In genomic region chr9:75600166-75600934, GRCm38 (mm10) we compare ENCODE assay signal across 9 mouse cellular contexts. TPM values are rescaled to one million over a fixed set of nuclear protein-coding genes. Genes with fewer than 3 reads are reported as not detected.
DNase-seq lines count a peak whose midpoint lies in the region; ATAC-seq and TF ChIP-seq lines count a peak whose summit lies in the region.
"Had no signal": no experiment of that assay in that cellular context is flagged by ENCODE, and none has a peak within 500 bp of the region (broad histone marks: within the 10 kb centered on the region; RNA-seq: fewer than 3 reads in every experiment).

No protein-coding gene starts in this region.

- H3K9ac ChIP-seq in limb, embryonic 14.5 days (ENCODE audit: low read depth, low read length, severe bottlenecking), result no peak overlapping the region

- no peaks in the 10 kb centered on the region for H3K9me3 ChIP-seq in limb, embryonic 14.5 days (ENCODE audit: control insufficient read depth, low read length)
- H3K9me3 ChIP-seq in limb, embryonic 10.5 days (replicated peaks), result no peaks in the 10 kb centered on the region

- no peak overlapping the region for H3K4me2 ChIP-seq in limb, embryonic 14.5 days (replicated peaks; ENCODE audit: low read depth, low read length, severe bottlenecking)

- TF ChIP-seq POLR2A in limb, embryonic 14.5 days (IDR thresholded peaks at IDR 0.05; ENCODE audit: borderline replicate concordance, extremely low read depth, insufficient read depth, insufficient read length), result no peak
- no peak for TF ChIP-seq POLR2A in cortical plate, adult 2 months (IDR thresholded peaks at IDR 0.05; ENCODE audit: extremely low read depth, insufficient read depth, low read length)

- TF ChIP-seq CTCF in cortical plate, adult 2 months (IDR thresholded peaks at IDR 0.05; ENCODE audit: extremely low read depth, insufficient read depth, low read length), result no peak

- 0 out of 2 replicates have a peak, but pooled peaks cover 11% of the 10 kb centered on the region for H3K4me1 ChIP-seq in limb, embryonic 14.5 days (ENCODE audit: control insufficient read depth, insufficient read depth, low read length)
- H3K4me1 ChIP-seq in limb, embryonic 10.5 days, result peaks cover 6% of the 10 kb centered on the region; the same call in 1 of the 2 replicates
- peaks cover 17% of the 10 kb centered on the region for H3K4me1 ChIP-seq in cortical plate, adult 2 months (ENCODE audit: control insufficient read depth, insufficient read depth, low read length)

- ATAC-seq in limb, embryonic 14.5 days (ENCODE audit: low FRiP score, low read depth), result no peak
- no peak for ATAC-seq in megakaryocyte progenitor cell, adult 5-6 weeks (replicated peaks; ENCODE audit: poor library complexity)
- ATAC-seq in erythroblast, adult 5-6 weeks (replicated peaks; ENCODE audit: low FRiP score, poor library complexity, severe bottlenecking), result no peak

- no peaks in the 10 kb centered on the region for H3K36me3 ChIP-seq in limb, embryonic 14.5 days (ENCODE audit: control insufficient read depth, insufficient read depth, low read length)
- H3K36me3 ChIP-seq in limb, embryonic 10.5 days, result peaks cover 3% of the 10 kb centered on the region; the same call in 1 of the 2 replicates

- peak; percentile 18 for DNase-seq in adrenal gland, postnatal 10 days
- DNase-seq in adrenal gland, adult 8-10 months, result no peak
- peak; percentile 42 for DNase-seq in limb, embryonic 14.5 days (ENCODE audit: low spot score)
- no peak for DNase-seq in limb, embryonic 10.5 days (ENCODE audit: low spot score)
- DNase-seq in lung, postnatal 36 days, result peak; percentile 41
- DNase-seq: thymus, adult 18-20 months had no signal

- no peak overlapping the region for H3K4me3 ChIP-seq in limb, embryonic 14.5 days (replicated peaks; ENCODE audit: low read length)
- H3K4me3 ChIP-seq in limb, embryonic 10.5 days, result no peak overlapping the region
- no peak overlapping the region for H3K4me3 ChIP-seq in cortical plate, adult 2 months (ENCODE audit: insufficient read depth, low read length)

- no peak overlapping the region for H3K27ac ChIP-seq in limb, embryonic 14.5 days (replicated peaks; ENCODE audit: low read depth, low read length)
- H3K27ac ChIP-seq in limb, embryonic 10.5 days, result no peak overlapping the region
- peak overlapping the region; percentile 60 for H3K27ac ChIP-seq in cortical plate, adult 2 months (ENCODE audit: insufficient read depth, low read length)

- H3K27me3 ChIP-seq in limb, embryonic 14.5 days (ENCODE audit: control insufficient read depth, insufficient read depth, low read length), result no peaks in the 10 kb centered on the region
- H3K27me3 ChIP-seq in limb, embryonic 10.5 days (ENCODE audit: low read depth, poor library complexity, severe bottlenecking), result no peaks in the 10 kb centered on the region

- WGBS in limb, embryonic 14.5 days, result 75% methylated on average over 7 of the region's 7 CpGs
- WGBS in limb, embryonic 10.5 days, result 77% methylated on average over 7 of the region's 7 CpGs

RNA-seq across cellular contexts. Expression of gene Tmod2, which starts 10.8 kb away (rescaled TPM):
- 10 to 100 TPM; 17.9 to 25.6 TPM for total RNA-seq in adrenal gland, postnatal 10 days (2021)
- 10 to 100 TPM; 11.3 to 23.2 (median 16.8) TPM for total RNA-seq in adrenal gland, adult 8-10 months (2022)
- polyA plus RNA-seq in limb, embryonic 14.5 days (2012; rRNA removed), result 5.7 and 5.9 TPM in 2 replicates
- 18.8 and 21.1 TPM in 2 replicates for polyA plus RNA-seq in limb, embryonic 14.5 days (2014; fragmentation: Nextera tagmentation; extraction: Ambion mirVana)
- 21.1 and 21.6 TPM in 2 replicates for polyA plus RNA-seq in limb, embryonic 10.5 days (2016; fragmentation: Nextera tagmentation; extraction: Ambion mirVana)
- 108 and 112 TPM in 2 replicates for polyA plus RNA-seq in cortical plate, adult 2 months (2012; rRNA removed)
- 0.02 TPM in 1 of 2 replicates, not detected in the other for total RNA-seq in megakaryocyte progenitor cell, adult 5-6 weeks (2015)
- 0.10 TPM in 1 of 2 replicates, not detected in the other for total RNA-seq in megakaryocyte progenitor cell, adult 5-6 weeks (2017)
- total RNA-seq in erythroblast, adult 5-6 weeks (2015; ENCODE audit: low replicate concordance), result not detected in 2 replicates
- total RNA-seq in erythroblast, adult 5-6 weeks (2017; ENCODE audit: low replicate concordance), result not detected in 2 replicates

RNA-seq across cellular contexts. Expression of gene Lysmd2, which starts 25.2 kb away (rescaled TPM):
- total RNA-seq in adrenal gland, postnatal 10 days (2021), result 10 to 100 TPM; 15.3 to 17.5 TPM
- 10 to 100 TPM; 12.8 to 20.1 (median 17.1) TPM for total RNA-seq in adrenal gland, adult 8-10 months (2022)
- 32.8 and 38.3 TPM in 2 replicates for polyA plus RNA-seq in limb, embryonic 14.5 days (2012; rRNA removed)
- 49.0 and 54.3 TPM in 2 replicates for polyA plus RNA-seq in limb, embryonic 14.5 days (2014; fragmentation: Nextera tagmentation; extraction: Ambion mirVana)
- 13.6 and 14.9 TPM in 2 replicates for polyA plus RNA-seq in limb, embryonic 10.5 days (2016; fragmentation: Nextera tagmentation; extraction: Ambion mirVana)
- polyA plus RNA-seq in cortical plate, adult 2 months (2012; rRNA removed), result 91.3 and 96.5 TPM in 2 replicates
- total RNA-seq in megakaryocyte progenitor cell, adult 5-6 weeks (2015), result 3.1 and 4.6 TPM in 2 replicates
- 1.6 and 1.9 TPM in 2 replicates for total RNA-seq in megakaryocyte progenitor cell, adult 5-6 weeks (2017)
- 2.9 TPM in 1 of 2 replicates, not detected in the other for total RNA-seq in erythroblast, adult 5-6 weeks (2015; ENCODE audit: low replicate concordance)
- 2.1 TPM in 1 of 2 replicates, not detected in the other for total RNA-seq in erythroblast, adult 5-6 weeks (2017; ENCODE audit: low replicate concordance)

RNA-seq across cellular contexts. Expression of gene Tmod3, which starts 40.9 kb away (rescaled TPM):
- total RNA-seq in adrenal gland, postnatal 10 days (2021), result 10 to 100 TPM; 87.2 to 89.9 TPM
- 10 to 100 TPM; 49.5 to 64.9 (median 56.5) TPM for total RNA-seq in adrenal gland, adult 8-10 months (2022)
- polyA plus RNA-seq in limb, embryonic 14.5 days (2012; rRNA removed), result 41.4 and 48.8 TPM in 2 replicates
- 120 and 121 TPM in 2 replicates for polyA plus RNA-seq in limb, embryonic 14.5 days (2014; fragmentation: Nextera tagmentation; extraction: Ambion mirVana)
- 102 and 106 TPM in 2 replicates for polyA plus RNA-seq in limb, embryonic 10.5 days (2016; fragmentation: Nextera tagmentation; extraction: Ambion mirVana)
- polyA plus RNA-seq in cortical plate, adult 2 months (2012; rRNA removed), result 53.3 and 59.0 TPM in 2 replicates
- total RNA-seq in megakaryocyte progenitor cell, adult 5-6 weeks (2015), result 55.9 and 61.1 TPM in 2 replicates
- 58.7 and 61.6 TPM in 2 replicates for total RNA-seq in megakaryocyte progenitor cell, adult 5-6 weeks (2017)
- 17.6 and 20.4 TPM in 2 replicates for total RNA-seq in erythroblast, adult 5-6 weeks (2015; ENCODE audit: low replicate concordance)
- 17.0 and 18.7 TPM in 2 replicates for total RNA-seq in erythroblast, adult 5-6 weeks (2017; ENCODE audit: low replicate concordance)

Comparison
In these comparisons a context has a peak if more than half of its experiments do, and no peak if none do; other contexts are left out.
1. DNase-seq: peak in adrenal gland, postnatal 10 days (single experiment), limb, embryonic 14.5 days (single experiment) and lung, postnatal 36 days (single experiment); none in adrenal gland, adult 8-10 months (single experiment) and limb, embryonic 10.5 days (single experiment).
2. RNA of gene Tmod2, which starts 10.8 kb away (total RNA-seq): 17.9 to 25.6 TPM in adrenal gland, postnatal 10 days and 11.3 to 23.2 TPM in adrenal gland, adult 8-10 months; 0.02 to 0.10 TPM in megakaryocyte progenitor cell, adult 5-6 weeks and not detected in erythroblast, adult 5-6 weeks; every median in the first group is over 10 times any median in the second.